Mouse (Mus musculus) C2C12 (cell line): ENCODE results near the gene Prom1. TPM values are rescaled to one million over a fixed set of nuclear protein-coding genes. Genes with fewer than 3 reads are reported as not detected.

Experiments
- H3K27me3 ChIP-seq: one replicate; pipeline ENCODE4 v1.6.1; 2011; ENCODE audit not compliant: control insufficient read depth, insufficient read depth, insufficient read length
- H3K36me3 ChIP-seq: one replicate; pipeline ENCODE4 v1.6.1; 2011; ENCODE audit not compliant: control insufficient read depth, insufficient read depth
- H3K4me3 ChIP-seq: one replicate; pipeline ENCODE4 v1.5.1; 2011; ENCODE audit warnings: mild to moderate bottlenecking, control low read depth; ENCODE audit not compliant: poor library complexity, insufficient read depth, severe bottlenecking
- H3K79me2 ChIP-seq: one replicate; pipeline ENCODE4 v1.6.1; 2011; ENCODE audit not compliant: control insufficient read depth, insufficient read depth
- H3K79me3 ChIP-seq: one replicate; pipeline ENCODE4 v1.6.1; 2011; ENCODE audit warnings: low read depth, control low read depth
- H3ac ChIP-seq: one replicate; pipeline ENCODE3; 2011; ENCODE audit warnings: low read depth; ENCODE audit not compliant: control insufficient read depth, insufficient read length
- CEBPB ChIP-seq: IDR thresholded peaks from one replicate; pipeline ENCODE4 v1.6.1; 2011; ENCODE audit warnings: low read depth, mild to moderate bottlenecking, control low read depth, moderate library complexity
- CTCF ChIP-seq: IDR thresholded peaks from one replicate; pipeline ENCODE4 v1.5.1; 2011; ENCODE audit not compliant: control insufficient read depth, insufficient read depth, insufficient read length
- FOSL1 ChIP-seq: IDR thresholded peaks from one replicate; pipeline ENCODE4 v1.8.0; 2011; ENCODE audit warnings: mild to moderate bottlenecking, low read length; ENCODE audit not compliant: poor library complexity, insufficient read depth, severe bottlenecking
- MAX ChIP-seq: IDR thresholded peaks from one replicate; pipeline ENCODE4 v1.6.1; 2011; ENCODE audit warnings: mild to moderate bottlenecking, control low read depth
- MYOD1 ChIP-seq: IDR thresholded peaks from one replicate; pipeline ENCODE4 v1.6.1; 2011; ENCODE audit warnings: low read depth; ENCODE audit not compliant: control insufficient read depth, insufficient read length
- MYOG ChIP-seq: IDR thresholded peaks from one replicate; pipeline ENCODE4 v1.6.1; 2011; ENCODE audit not compliant: control insufficient read depth, insufficient read length; ENCODE audit errors: extremely low read depth
- USF1 ChIP-seq: IDR thresholded peaks from one replicate; pipeline ENCODE4 v1.6.1; 2011; ENCODE audit warnings: low read depth, mild to moderate bottlenecking, control low read depth, moderate library complexity
- polyA plus RNA-seq: library from polyadenylated mRNA; unstranded; fragments of >200 nt; fragmentation: generic; extraction: Trizol; gene quantifications from one replicate; pipeline ENCODE4 v1.2.1, GENCODE M21; 2012; ENCODE audit warnings: missing spikeins

Prom1 gene
- polyA plus RNA-seq, 1 experiment = not detected

- no peak overlapping the region for H3ac ChIP-seq
- no peaks in the 10 kb centered on the region for H3K36me3 ChIP-seq
- H3K79me3 ChIP-seq = no peaks in the 10 kb centered on the region
- TF ChIP-seq CEBPB (no peak), CTCF (no peak), FOSL1 (no peak), USF1 (no peak), MYOD1 (no peak), MAX (no peak), MYOG (no peak)
- no peaks in the 10 kb centered on the region for H3K27me3 ChIP-seq
- no peaks in the 10 kb centered on the region for H3K79me2 ChIP-seq
- H3K4me3 ChIP-seq = no peak overlapping the region
Observed at GRCm38 (mm10) chr5:43953241-43953640, 148.6 kb downstream of the Prom1 start.

- H3K79me3 ChIP-seq = no peaks in the 10 kb centered on the region
- no peaks in the 10 kb centered on the region for H3K27me3 ChIP-seq
- H3K79me2 ChIP-seq = no peaks in the 10 kb centered on the region
- H3K4me3 ChIP-seq = no peak overlapping the region
- TF ChIP-seq MAX (peak; percentile 65), FOSL1 (peak; percentile 15), MYOG (no peak)
- peak overlapping the region; percentile 61 for H3ac ChIP-seq
- no peaks in the 10 kb centered on the region for H3K36me3 ChIP-seq
Observed at GRCm38 (mm10) chr5:43948748-43949275, 153.0 kb downstream of the Prom1 start.

- Histone ChIP-seq H3ac (no peak overlapping the region), H3K79me2 (no peaks in the 10 kb centered on the region), H3K36me3 (no peaks in the 10 kb centered on the region), H3K27me3 (no peaks in the 10 kb centered on the region), H3K79me3 (no peaks in the 10 kb centered on the region), H3K4me3 (no peak overlapping the region)
- TF ChIP-seq MYOD1 (no peak), CTCF (no peak), CEBPB (no peak), FOSL1 (no peak), MAX (no peak)
Observed at GRCm38 (mm10) chr5:43948111-43948743, 153.6 kb downstream of the Prom1 start.

- no peaks in the 10 kb centered on the region for H3K79me2 ChIP-seq
- TF ChIP-seq FOSL1 (no peak), CTCF (no peak), MYOD1 (no peak)
- no peaks in the 10 kb centered on the region for H3K79me3 ChIP-seq
- H3K4me3 ChIP-seq = no peak overlapping the region
- H3ac ChIP-seq = no peak overlapping the region
- H3K27me3 ChIP-seq = no peaks in the 10 kb centered on the region
- no peaks in the 10 kb centered on the region for H3K36me3 ChIP-seq
Observed at GRCm38 (mm10) chr5:43947330-43947977, 154.4 kb downstream of the Prom1 start.

Other genes starting within 250 kb of the Prom1 start
- gene Cd38, start 233.5 kb downstream of the Prom1 start, polyA plus RNA-seq = 0.18 TPM
- gene Gm7879, start 188.9 kb downstream of the Prom1 start, polyA plus RNA-seq = 33.0 TPM
- gene Fgfbp1, start 120.3 kb downstream of the Prom1 start, polyA plus RNA-seq = 0.08 TPM
- gene Tapt1, start 124.6 kb upstream of the Prom1 start, polyA plus RNA-seq = 13.0 TPM